Mouse (Mus musculus) hindbrain, embryonic 11.5 days (tissue): ENCODE data around the gene Slc35f3. TPM values are rescaled to one million over a fixed set of nuclear protein-coding genes. Genes with fewer than 3 reads are reported as not detected.
"Not testable (repeated sequence)": the region's sequence is repeated elsewhere in the genome, so short reads cannot be mapped to it uniquely, and the experiment has no call there.

ENCODE experiments used
- ATAC-seq: fragments of 200-750 bp; cut with Nextera tagmentation; 2 replicates; pipeline ENCODE4 v1.8.0; 2017; ENCODE audit warnings: mild to moderate bottlenecking, moderate TSS enrichment, moderate library complexity; ENCODE audit not compliant: low FRiP score
- DNase-seq: peaks from one replicate; pipeline ENCODE4 v3.0.0-alpha.2; 2015; ENCODE audit warnings: low spot score
- H3K27ac ChIP-seq: fragments of 300-500 bp; sonication (generic); 2 replicates; pipeline ENCODE4 v1.5.1; 2014; ENCODE audit warnings: mild to moderate bottlenecking, low read depth, low read length
- H3K27me3 ChIP-seq: fragments of 300-500 bp; sonication (generic); 2 replicates; pipeline ENCODE4 v1.6.1; 2014; ENCODE audit warnings: mild to moderate bottlenecking, low read length, moderate library complexity, mixed read lengths; ENCODE audit not compliant: control insufficient read depth, insufficient read depth
- H3K36me3 ChIP-seq: fragments of 300-500 bp; sonication (generic); 2 replicates; pipeline ENCODE4 v1.6.1; 2014; ENCODE audit warnings: mild to moderate bottlenecking, low read length, moderate library complexity, mixed read lengths; ENCODE audit not compliant: control insufficient read depth, insufficient read depth
- H3K4me1 ChIP-seq: fragments of 300-500 bp; sonication (generic); replicated peaks from 2 replicates; pipeline ENCODE4 v1.6.1; 2014; ENCODE audit warnings: low read length, mixed read lengths; ENCODE audit not compliant: control insufficient read depth, insufficient read depth
- H3K4me2 ChIP-seq: fragments of 300-500 bp; sonication (generic); replicated peaks from 2 replicates; pipeline ENCODE4 v1.6.1; 2014; ENCODE audit warnings: mild to moderate bottlenecking, low read depth, low read length
- H3K4me3 ChIP-seq: fragments of 300-500 bp; sonication (generic); 2 replicates; pipeline ENCODE4 v1.5.1; 2014; ENCODE audit warnings: low read depth, low read length
- H3K9ac ChIP-seq: fragments of 300-500 bp; sonication (generic); 2 replicates; pipeline ENCODE4 v1.6.1; 2014; ENCODE audit warnings: low read depth, low read length
- H3K9me3 ChIP-seq: fragments of 300-500 bp; sonication (generic); 2 replicates; pipeline ENCODE4 v1.6.1; 2016; ENCODE audit warnings: low read length; ENCODE audit not compliant: control insufficient read depth
- WGBS: fragments of 180-500 bp; shearing (Covaris S2); extraction: QIAGEN DNeasy Blood & Tissue Kit; methylation state at CpG from one replicate; pipeline ENCODE4 v1.1.7; 2014; 5-methylcytosine and 5-hydroxymethylcytosine counted together
- polyA plus RNA-seq: library from polyadenylated mRNA; unstranded; fragments of >200 nt; fragmentation: Nextera tagmentation; extraction: Ambion mirVana; gene quantifications from 2 replicates; pipeline ENCODE4 v1.2.1, GENCODE M21; 2014

Slc35f3 gene
- polyA plus RNA-seq, 1 experiment from 2014 or later, result 0.08 TPM

- no peaks in the 10 kb centered on the region for H3K9me3 ChIP-seq
- WGBS, result 60% methylated on average over 5 of the region's 5 CpGs
- no peak for ATAC-seq
Measured at GRCm38 (mm10) chr8:126395917-126396316, 97.6 kb downstream of the Slc35f3 start.

DNA sequence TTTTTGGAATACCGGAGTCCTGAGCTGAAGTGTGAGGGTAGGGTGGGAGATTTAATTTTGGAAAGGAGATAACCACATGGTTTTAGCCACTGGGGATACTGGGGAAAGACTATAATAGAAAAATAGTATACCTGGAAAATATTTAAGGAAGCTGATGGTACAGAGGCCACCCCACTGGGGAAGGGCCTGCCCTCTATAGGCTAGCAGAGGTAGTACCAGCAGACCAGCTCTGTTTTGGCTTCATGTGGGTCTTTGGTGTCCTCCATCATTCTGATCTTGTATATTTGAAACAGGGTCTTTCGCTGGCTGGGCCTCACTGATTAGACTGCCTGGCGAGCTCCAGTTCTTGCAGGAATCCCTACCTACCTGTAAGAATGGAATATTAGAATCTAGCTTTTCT lies 100.0 kb downstream of the Slc35f3 start:
- Histone ChIP-seq H3K36me3 (no peaks in the 10 kb centered on the region), H3K27me3 (no peaks in the 10 kb centered on the region), H3K9me3 (no peaks in the 10 kb centered on the region), H3K4me1 (no peaks in the 10 kb centered on the region), H3K27ac (no peak overlapping the region), H3K4me2 (no peak overlapping the region), H3K4me3 (no peak overlapping the region), H3K9ac (no peak overlapping the region)
- WGBS, result 82% methylated on average over 3 of the region's 3 CpGs
- no peak for ATAC-seq
- DNase-seq, result no peak

More at GRCm38 (mm10) chr8:126395917-126396316, 97.6 kb downstream of the Slc35f3 start:
- Histone ChIP-seq H3K4me1 (no peaks in the 10 kb centered on the region), H3K4me2 (no peak overlapping the region), H3K9ac (no peak overlapping the region), H3K36me3 (no peaks in the 10 kb centered on the region), H3K27ac (no peak overlapping the region), H3K27me3 (no peaks in the 10 kb centered on the region), H3K4me3 (no peak overlapping the region)
- no peak for DNase-seq

- not testable (repeated sequence) for H3K36me3 ChIP-seq, ATAC-seq, H3K4me1 ChIP-seq, H3K4me3 ChIP-seq, H3K9me3 ChIP-seq, H3K27ac ChIP-seq, H3K27me3 ChIP-seq, H3K9ac ChIP-seq, H3K4me2 ChIP-seq
- peak; percentile 55 for DNase-seq
Measured at GRCm38 (mm10) chr8:126404550-126404949, 106.2 kb downstream of the Slc35f3 start.

- no peaks in the 10 kb centered on the region for H3K36me3 ChIP-seq
- no peaks in the 10 kb centered on the region for H3K4me1 ChIP-seq
- no peak for ATAC-seq
- DNase-seq, result no peak
- no peaks in the 10 kb centered on the region for H3K27me3 ChIP-seq
- no peak overlapping the region for H3K4me3 ChIP-seq
- H3K4me2 ChIP-seq, result no peak overlapping the region
- no peaks in the 10 kb centered on the region for H3K9me3 ChIP-seq
- 79% methylated on average over 4 of the region's 4 CpGs for WGBS
- no peak overlapping the region for H3K9ac ChIP-seq
- no peak overlapping the region for H3K27ac ChIP-seq
Measured at GRCm38 (mm10) chr8:126405030-126405429, 106.7 kb downstream of the Slc35f3 start.

- ATAC-seq, result no peak
- Histone ChIP-seq H3K27me3 (no peaks in the 10 kb centered on the region), H3K36me3 (no peaks in the 10 kb centered on the region), H3K9me3 (no peaks in the 10 kb centered on the region), H3K27ac (no peak overlapping the region), H3K9ac (no peak overlapping the region), H3K4me3 (no peak overlapping the region), H3K4me1 (no peaks in the 10 kb centered on the region), H3K4me2 (no peak overlapping the region)
- 80% methylated on average over 3 of the region's 3 CpGs for WGBS
- no peak for DNase-seq
Measured at GRCm38 (mm10) chr8:126420834-126421233, 122.5 kb downstream of the Slc35f3 start.

DNA sequence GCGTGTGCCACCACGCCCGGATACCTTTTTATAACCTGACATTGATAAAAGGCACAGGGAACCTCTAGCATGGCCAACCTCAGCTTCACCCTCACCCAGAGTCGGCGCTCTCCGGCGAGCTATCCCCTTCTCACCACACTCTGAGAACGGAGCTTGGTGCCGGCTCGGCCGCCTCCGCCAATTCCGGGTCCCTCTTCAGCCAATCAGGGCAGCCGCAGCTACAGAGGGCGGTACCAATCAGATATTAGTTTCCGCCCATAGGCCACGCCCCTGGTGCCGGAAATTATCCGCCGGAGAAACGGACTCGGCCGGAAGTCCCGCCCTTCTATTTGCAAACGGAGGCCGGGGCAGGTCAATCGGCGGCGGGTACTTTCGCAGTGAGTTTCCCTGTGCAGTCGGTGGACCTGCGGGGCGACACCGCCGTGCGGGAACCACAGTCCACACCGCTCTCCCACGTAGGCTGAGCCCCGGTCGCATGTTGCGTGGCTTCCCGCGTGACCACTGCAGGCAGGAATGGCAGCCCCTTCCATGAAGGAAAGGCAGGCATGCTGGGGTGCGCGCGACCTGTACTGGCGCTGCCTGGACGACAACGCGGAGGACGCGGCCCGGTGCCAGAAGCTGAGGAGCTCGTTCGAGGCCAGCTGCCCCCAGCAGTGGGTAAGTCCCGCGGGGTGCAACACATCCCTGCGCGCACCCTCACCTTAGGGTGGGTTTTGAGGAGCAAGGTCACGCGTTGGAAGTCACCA lies 124.0 kb downstream of the Slc35f3 start, which contains the start of gene Coa6:
Coa6 (plus strand) TSS at position 342 of the 746 bp plus-strand sequence.
- H3K27ac ChIP-seq, result peak within 1 kb of the TSS; percentile 17; the same call in 1 of the 2 replicates
- H3K27me3 ChIP-seq, result no peaks in the 10 kb centered on the region
- under 1% methylated on average over 59 of the region's 61 CpGs for WGBS
- no peaks in the 10 kb centered on the region for H3K4me1 ChIP-seq
- H3K9me3 ChIP-seq, result no peaks in the 10 kb centered on the region
- peak within 1 kb of the TSS; percentile 74 for H3K4me3 ChIP-seq
- peak; percentile 99 for DNase-seq
- ATAC-seq, result peak; percentile 99
- H3K9ac ChIP-seq, result peak within 1 kb of the TSS; percentile 73
- H3K36me3 ChIP-seq, result peaks cover 5% of the 10 kb centered on the region; the same call in 1 of the 2 replicates
- peak within 1 kb of the TSS; percentile 72 for H3K4me2 ChIP-seq

DNA sequence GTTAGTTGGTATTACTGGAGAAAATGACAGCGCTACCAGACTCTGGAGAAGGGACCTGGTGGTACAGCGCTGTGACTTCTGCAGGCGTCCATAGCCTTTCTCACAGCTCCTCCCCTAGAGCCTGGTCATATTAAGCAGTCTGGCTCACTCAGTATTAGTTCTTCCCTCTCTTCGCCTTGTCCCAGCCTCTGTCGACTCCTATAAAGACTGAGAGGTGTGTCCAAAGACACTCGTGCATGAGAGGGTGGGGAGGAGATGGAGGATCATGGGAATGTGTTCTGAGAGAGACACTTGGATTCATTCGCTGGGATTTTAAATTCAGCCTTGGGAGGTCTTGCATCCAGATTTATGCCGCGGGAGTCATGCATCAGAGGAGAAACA lies 124.6 kb downstream of the Slc35f3 start:
- no peak for DNase-seq
- no peaks in the 10 kb centered on the region for H3K27me3 ChIP-seq

DNA sequence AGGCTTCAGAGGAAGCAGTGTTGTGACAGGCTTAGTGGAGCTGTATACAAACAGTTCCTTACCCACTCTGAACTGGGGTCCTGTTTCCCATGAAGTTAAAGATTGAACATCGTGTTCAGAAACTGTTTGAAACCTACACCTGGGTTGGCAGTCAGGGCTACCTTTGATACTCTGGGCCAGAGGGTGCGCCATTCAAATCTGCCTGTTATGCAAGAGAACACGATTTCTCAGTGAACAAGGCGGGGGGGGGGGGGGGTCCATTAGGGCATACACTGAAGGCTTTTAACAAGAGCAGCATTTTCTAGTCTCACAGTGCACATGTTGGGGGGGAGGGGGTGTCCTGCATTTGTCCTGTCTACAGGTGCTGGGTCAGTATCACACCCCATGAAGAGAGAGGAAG lies 125.8 kb downstream of the Slc35f3 start:
- ATAC-seq, result no peak

More for the DNA sequence above, 124.6 kb downstream of the Slc35f3 start:
- no peaks in the 10 kb centered on the region for H3K4me1 ChIP-seq
- no peaks in the 10 kb centered on the region for H3K9me3 ChIP-seq
- peak overlapping the region; percentile 73 for H3K9ac ChIP-seq
- peak; percentile 56 for ATAC-seq
- H3K4me3 ChIP-seq, result peak overlapping the region; percentile 74
- peak overlapping the region; percentile 72 for H3K4me2 ChIP-seq
- WGBS, result 15% methylated on average over 9 of the region's 9 CpGs
- H3K27ac ChIP-seq, result peak overlapping the region; percentile 17; the same call in 1 of the 2 replicates
- H3K36me3 ChIP-seq, result peaks cover 8% of the 10 kb centered on the region; the same call in 1 of the 2 replicates

DNA sequence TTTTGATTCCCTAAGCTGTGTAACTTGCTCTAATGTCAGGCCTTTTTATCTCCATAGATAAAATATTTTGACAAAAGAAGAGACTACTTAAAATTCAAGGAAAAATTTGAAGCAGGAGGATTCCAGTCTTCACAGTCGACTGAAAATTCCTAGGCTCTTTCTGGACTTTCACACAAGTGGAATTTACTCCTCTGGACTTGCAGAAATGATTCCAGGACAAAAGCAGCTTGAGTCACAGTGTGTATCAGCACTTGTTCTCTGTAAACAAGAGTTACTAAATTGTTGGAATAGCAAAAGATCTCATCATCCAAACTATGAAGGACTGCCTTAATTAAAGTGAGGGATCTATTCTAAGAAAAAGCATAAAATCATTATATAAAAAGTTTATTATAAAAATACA lies 126.6 kb downstream of the Slc35f3 start:
- 91% methylated on average over 1 of the region's 1 CpGs for WGBS

More for the DNA sequence above, 125.8 kb downstream of the Slc35f3 start:
- no peak for DNase-seq
- Histone ChIP-seq H3K4me1 (no peaks in the 10 kb centered on the region), H3K4me3 (no peak overlapping the region), H3K4me2 (no peak overlapping the region), H3K9me3 (no peaks in the 10 kb centered on the region), H3K27ac (no peak overlapping the region), H3K27me3 (no peaks in the 10 kb centered on the region), H3K9ac (no peak overlapping the region), H3K36me3 (peaks cover 8% of the 10 kb centered on the region; the same call in 1 of the 2 replicates)
- 92% methylated on average over 4 of the region's 4 CpGs for WGBS

More for the DNA sequence above, 126.6 kb downstream of the Slc35f3 start:
- Histone ChIP-seq H3K27ac (no peak overlapping the region), H3K36me3 (peaks cover 8% of the 10 kb centered on the region; the same call in 1 of the 2 replicates), H3K4me3 (no peak overlapping the region), H3K4me1 (no peaks in the 10 kb centered on the region), H3K27me3 (no peaks in the 10 kb centered on the region), H3K9me3 (no peaks in the 10 kb centered on the region), H3K9ac (no peak overlapping the region), H3K4me2 (no peak overlapping the region)
- no peak for ATAC-seq
- DNase-seq, result no peak
